ENCODE assay signal across 8 mouse cellular contexts in genomic region chr9:99629281-99630011, GRCm38 (mm10). TPM values are rescaled to one million over a fixed set of nuclear protein-coding genes. Genes with fewer than 3 reads are reported as not detected.
DNase-seq lines count a peak whose midpoint lies in the region; ATAC-seq and TF ChIP-seq lines count a peak whose summit lies in the region.

Dzip1l (plus strand) TSS chr9:99629496.

- DNase-seq in layer of hippocampus, adult 11-12 months (ENCODE audit: low spot score), result peak; percentile 69
- no peak for DNase-seq in layer of hippocampus, adult 9-10 months (ENCODE audit: low spot score)
- DNase-seq in heart, adult 2 months, result peak; percentile 69 to 72
- DNase-seq in kidney, adult 8-10 months, result peak; percentile 91 to 92
- peak; percentile 78 for DNase-seq in midbrain, postnatal 0 days (ENCODE audit: low spot score)
- peak; percentile 83 for DNase-seq in testis, postnatal 10 days (ENCODE audit: low spot score)

- peak within 1 kb of the TSS; percentile 84 for H3K4me2 ChIP-seq in embryonic facial prominence, embryonic 13.5 days
- peak within 1 kb of the TSS; percentile 84 for H3K4me2 ChIP-seq in limb, embryonic 13.5 days (replicated peaks)
- H3K4me2 ChIP-seq in midbrain, postnatal 0 days (ENCODE audit: low read depth, low read length, poor library complexity, severe bottlenecking), result peak within 1 kb of the TSS; percentile 87

- no peaks in the 10 kb centered on the region for H3K9me3 ChIP-seq in embryonic facial prominence, embryonic 13.5 days
- H3K9me3 ChIP-seq in limb, embryonic 13.5 days, result no peaks in the 10 kb centered on the region
- H3K9me3 ChIP-seq in midbrain, postnatal 0 days (ENCODE audit: low read length), result no peaks in the 10 kb centered on the region

- H3K4me3 ChIP-seq in embryonic facial prominence, embryonic 13.5 days, result peak within 1 kb of the TSS; percentile 67
- H3K4me3 ChIP-seq in heart, adult 2 months, result peak within 1 kb of the TSS; percentile 60
- H3K4me3 ChIP-seq in limb, embryonic 13.5 days, result peak within 1 kb of the TSS; percentile 66
- peak within 1 kb of the TSS; percentile 60 for H3K4me3 ChIP-seq in midbrain, postnatal 0 days (ENCODE audit: low read depth, low read length)

- no peak for TF ChIP-seq CTCF in heart, adult 2 months (IDR thresholded peaks at IDR 0.05)
- no peak; the same call in 1 of the 2 replicates for TF ChIP-seq CTCF in midbrain, postnatal 0 days (IDR thresholded peaks at IDR 0.05)

- peak within 1 kb of the TSS; percentile 98 for H3K27ac ChIP-seq in embryonic facial prominence, embryonic 13.5 days
- H3K27ac ChIP-seq in heart, adult 2 months, result peak within 1 kb of the TSS; percentile 80
- peak within 1 kb of the TSS; percentile 95 for H3K27ac ChIP-seq in limb, embryonic 13.5 days
- H3K27ac ChIP-seq in midbrain, postnatal 0 days (ENCODE audit: low read depth, low read length), result peak within 1 kb of the TSS; percentile 78

- under 1% methylated on average over 44 of the region's 44 CpGs for WGBS in embryonic facial prominence, embryonic 13.5 days
- WGBS in heart, adult 2 months, result 1% methylated on average over 44 of the region's 44 CpGs
- WGBS in limb, embryonic 13.5 days, result under 1% methylated on average over 44 of the region's 44 CpGs
- under 1% methylated on average over 44 of the region's 44 CpGs for WGBS in midbrain, postnatal 0 days

- H3K27me3 ChIP-seq in embryonic facial prominence, embryonic 13.5 days, result no peaks in the 10 kb centered on the region
- no peaks in the 10 kb centered on the region for H3K27me3 ChIP-seq in heart, adult 2 months (ENCODE audit: control insufficient read depth, insufficient read depth, low read length)
- no peaks in the 10 kb centered on the region for H3K27me3 ChIP-seq in limb, embryonic 13.5 days
- no peaks in the 10 kb centered on the region for H3K27me3 ChIP-seq in midbrain, postnatal 0 days (ENCODE audit: insufficient read depth, low read length)

- TF ChIP-seq POLR2A in heart, adult 2 months (IDR thresholded peaks at IDR 0.05; ENCODE audit: insufficient read depth, low read depth, low read length), result no peak

- ATAC-seq in embryonic facial prominence, embryonic 13.5 days (ENCODE audit: insufficient number of reproducible peaks, insufficient read depth, low FRiP score, low TSS enrichment, low read depth), result peak; percentile 87
- peak; percentile 93 for ATAC-seq in limb, embryonic 13.5 days (ENCODE audit: low FRiP score, low read depth)
- ATAC-seq in midbrain, postnatal 0 days (ENCODE audit: low FRiP score), result peak; percentile 83

- H3K9ac ChIP-seq in embryonic facial prominence, embryonic 13.5 days, result peak within 1 kb of the TSS; percentile 84
- H3K9ac ChIP-seq in heart, adult 2 months (ENCODE audit: low read depth, low read length), result peak within 1 kb of the TSS; percentile 29
- peak within 1 kb of the TSS; percentile 80 for H3K9ac ChIP-seq in limb, embryonic 13.5 days
- peak within 1 kb of the TSS; percentile 77 for H3K9ac ChIP-seq in midbrain, postnatal 0 days (replicated peaks; ENCODE audit: low read length, poor library complexity, severe bottlenecking)

- TF ChIP-seq EP300 in heart, adult 2 months (IDR thresholded peaks at IDR 0.05; ENCODE audit: insufficient read depth, low read depth, low read length), result no peak

- intact Hi-C loops in heart, adult 2 months (cut with DNase I), result no loop called here

- H3K79me2 ChIP-seq in heart, adult 2 months (replicated peaks; ENCODE audit: control insufficient read depth, insufficient read depth, low read length), result no peaks in the 10 kb centered on the region

- H3K4me1 ChIP-seq in embryonic facial prominence, embryonic 13.5 days, result peaks cover 34% of the 10 kb centered on the region
- 0 out of 2 replicates have a peak, but pooled peaks cover 1% of the 10 kb centered on the region for H3K4me1 ChIP-seq in heart, adult 2 months (ENCODE audit: control insufficient read depth, insufficient read depth, low read length)
- H3K4me1 ChIP-seq in limb, embryonic 13.5 days, result peaks cover 29% of the 10 kb centered on the region
- H3K4me1 ChIP-seq in midbrain, postnatal 0 days (ENCODE audit: insufficient read depth, low read length), result peaks cover 8% of the 10 kb centered on the region

- H3K36me3 ChIP-seq in embryonic facial prominence, embryonic 13.5 days, result peaks cover 22% of the 10 kb centered on the region
- H3K36me3 ChIP-seq in heart, adult 2 months (ENCODE audit: control insufficient read depth, insufficient read depth, low read length), result no peaks in the 10 kb centered on the region
- H3K36me3 ChIP-seq in limb, embryonic 13.5 days, result peaks cover 18% of the 10 kb centered on the region
- no peaks in the 10 kb centered on the region for H3K36me3 ChIP-seq in midbrain, postnatal 0 days (ENCODE audit: insufficient read depth, low read length)

RNA-seq across cellular contexts. Expression of gene Dzip1l, which starts in this region (rescaled TPM):
- polyA plus RNA-seq in embryonic facial prominence, embryonic 13.5 days (2015; fragmentation: Nextera tagmentation; extraction: Ambion mirVana), result 26.4 and 31.7 TPM in 2 replicates
- total RNA-seq in heart, adult 2 months (2021), result 1 to 10 TPM; 4.2 to 4.6 TPM
- polyA plus RNA-seq in heart, adult 2 months (2012; rRNA removed), result 2.0 and 3.2 TPM in 2 replicates
- 24.5 and 26.1 TPM in 2 replicates for polyA plus RNA-seq in limb, embryonic 13.5 days (2015; fragmentation: Nextera tagmentation; extraction: Ambion mirVana)
- 19.9 and 22.5 TPM in 2 replicates for total RNA-seq in midbrain, postnatal 0 days (2014; rRNA removed)
- 7.1 and 8.1 TPM in 2 replicates for polyA plus RNA-seq in midbrain, postnatal 0 days (2015; fragmentation: Nextera tagmentation; extraction: Ambion mirVana)

Comparison
In these comparisons a context has a peak if more than half of its experiments do, and no peak if none do; other contexts are left out.
1. H3K9ac ChIP-seq: peak in every context shown above with its lines; median percentile 84 in embryonic facial prominence, embryonic 13.5 days; 80 in limb, embryonic 13.5 days; 77 in midbrain, postnatal 0 days; 29 in heart, adult 2 months.